Mouse (Mus musculus) layer of hippocampus, postnatal 14 days (tissue): ENCODE data around the gene Ppp2r5a. TPM values are rescaled to one million over a fixed set of nuclear protein-coding genes. Genes with fewer than 3 reads are reported as not detected.

Experiments
- DNase-seq, 2 experiments: peaks; one replicate each; pipeline ENCODE4 v3.0.0; 2021 to 2022; ENCODE audit warnings: low spot score in 2 of 2, mixed read lengths in 1 of 2
- total RNA-seq, 2 experiments: library from RNA; stranded (reverse); gene quantifications; 2 replicates each; pipeline ENCODE4 v1.2.3; 2021

The Ppp2r5a gene
- total RNA-seq, 2 experiments from 2014 or later: 67.1 to 73.0 TPM

- DNase-seq: no peak
Measured at GRCm38 (mm10) chr1:191328019-191328441, 75.0 kb downstream of the Ppp2r5a start.

DNA sequence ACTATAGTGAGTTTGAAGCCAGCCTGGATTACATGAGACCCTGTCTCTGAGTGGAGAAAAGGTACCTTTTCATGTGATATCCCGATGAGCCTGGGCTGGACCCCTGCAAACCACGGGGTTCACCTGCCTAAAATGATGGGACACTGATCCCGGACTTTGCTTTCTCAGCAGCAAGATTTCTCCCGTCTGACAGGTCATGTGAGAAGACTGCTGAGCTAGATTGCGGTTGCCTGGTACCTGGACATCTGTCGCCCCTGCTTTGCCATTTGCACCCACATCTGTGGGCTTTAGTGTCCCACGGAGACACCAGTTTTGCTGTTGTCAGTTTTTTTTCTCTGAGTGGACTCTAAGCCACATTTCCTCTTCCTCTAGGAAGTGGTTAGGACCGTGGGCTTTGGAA, 75.8 kb downstream of the Ppp2r5a start:
- DNase-seq: no peak

- no peak for DNase-seq
Measured at GRCm38 (mm10) chr1:191326233-191326882, 76.7 kb downstream of the Ppp2r5a start.

DNA sequence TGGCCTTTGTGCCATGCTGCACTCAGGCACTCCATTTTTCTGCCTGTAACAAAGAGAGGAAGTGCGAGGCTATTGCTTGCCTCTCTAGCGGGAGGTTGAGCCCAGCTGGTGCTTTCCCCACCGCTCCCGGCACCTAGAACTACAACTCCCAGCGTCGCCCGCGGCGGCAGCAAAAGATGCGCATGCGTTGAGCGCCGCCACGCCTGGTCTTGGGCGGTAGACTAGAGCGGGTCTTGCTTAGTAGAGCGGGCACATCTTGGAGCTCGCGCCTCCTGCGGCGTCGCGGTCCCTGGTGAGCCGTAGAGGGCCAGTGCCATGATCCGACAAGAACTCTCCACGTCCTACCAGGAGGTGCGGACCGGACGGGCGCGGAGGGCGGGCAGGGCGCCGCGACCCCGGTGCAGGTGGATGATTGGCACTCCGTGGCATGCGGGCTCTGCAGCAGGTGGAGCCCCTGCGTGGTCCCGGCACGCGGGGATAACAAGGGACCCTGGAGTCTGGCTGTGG, 77.3 kb downstream of the Ppp2r5a start, which contains the start of gene Tmem206:
TSS of gene Tmem206 (plus strand) at position 187 of the 507 bp plus-strand sequence.
- peak; percentile 94 to 96 for DNase-seq

DNA sequence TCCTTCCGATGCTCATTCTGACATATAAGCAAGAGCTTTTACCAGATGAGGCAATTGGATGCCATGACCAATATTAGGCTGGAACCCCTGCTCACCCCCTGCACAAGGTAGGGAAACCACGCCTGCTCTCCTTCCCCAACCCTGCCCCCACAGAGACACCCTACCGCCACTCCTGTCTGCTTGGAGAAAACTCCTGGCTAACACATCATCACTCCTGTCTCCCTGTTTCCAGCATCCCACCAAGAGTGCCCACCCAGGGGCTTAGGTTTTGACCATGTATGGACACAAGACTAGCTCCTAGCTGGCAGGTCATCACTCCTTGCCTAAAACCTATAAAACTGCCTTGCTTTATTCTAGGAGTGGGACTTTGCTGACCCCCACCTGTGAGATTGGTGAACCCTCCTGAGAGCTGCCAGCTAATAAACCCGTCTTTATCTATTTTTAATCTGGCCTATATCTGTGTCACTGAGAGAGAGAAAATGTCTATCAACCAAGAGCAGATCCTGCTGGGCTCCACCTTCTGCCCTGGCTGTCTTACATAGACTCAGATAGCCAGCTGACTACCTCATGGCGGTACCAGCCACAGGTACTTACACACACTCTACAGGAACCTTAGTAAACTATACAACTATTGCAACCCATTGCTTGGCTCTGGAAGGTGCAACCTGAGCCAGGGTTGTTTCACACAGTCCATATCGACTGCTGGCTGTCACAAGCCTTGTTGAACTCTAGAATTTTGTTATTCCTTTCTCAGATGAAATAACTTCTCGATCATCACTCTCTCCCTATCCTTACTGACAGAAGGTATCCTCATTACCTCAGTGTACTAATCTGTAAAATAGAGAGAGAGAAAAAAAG, 78.1 kb downstream of the Ppp2r5a start:
- no peak for DNase-seq

- no peak for DNase-seq
Measured at GRCm38 (mm10) chr1:191323381-191323780, 79.7 kb downstream of the Ppp2r5a start.

DNA sequence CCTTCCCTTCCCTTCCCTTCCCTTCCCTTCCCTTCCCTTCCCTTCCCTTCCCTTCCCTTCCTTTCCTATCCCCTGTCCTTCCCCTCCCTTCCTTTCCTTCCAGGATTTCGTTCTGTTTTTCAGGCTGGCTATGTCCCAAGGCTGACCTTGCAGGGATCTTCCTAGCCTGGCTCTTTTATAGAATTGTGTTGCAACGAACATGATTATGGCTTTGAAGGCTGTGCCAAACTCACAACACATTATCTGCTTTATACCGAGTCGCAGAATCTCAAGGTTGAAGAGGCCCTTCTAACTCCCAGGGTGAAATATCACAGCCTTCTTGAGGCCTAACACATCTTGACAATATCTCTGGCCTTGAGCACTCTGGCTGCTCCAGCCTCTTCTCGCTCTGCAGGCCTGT, 84.4 kb downstream of the Ppp2r5a start:
- DNase-seq: no peak

DNA sequence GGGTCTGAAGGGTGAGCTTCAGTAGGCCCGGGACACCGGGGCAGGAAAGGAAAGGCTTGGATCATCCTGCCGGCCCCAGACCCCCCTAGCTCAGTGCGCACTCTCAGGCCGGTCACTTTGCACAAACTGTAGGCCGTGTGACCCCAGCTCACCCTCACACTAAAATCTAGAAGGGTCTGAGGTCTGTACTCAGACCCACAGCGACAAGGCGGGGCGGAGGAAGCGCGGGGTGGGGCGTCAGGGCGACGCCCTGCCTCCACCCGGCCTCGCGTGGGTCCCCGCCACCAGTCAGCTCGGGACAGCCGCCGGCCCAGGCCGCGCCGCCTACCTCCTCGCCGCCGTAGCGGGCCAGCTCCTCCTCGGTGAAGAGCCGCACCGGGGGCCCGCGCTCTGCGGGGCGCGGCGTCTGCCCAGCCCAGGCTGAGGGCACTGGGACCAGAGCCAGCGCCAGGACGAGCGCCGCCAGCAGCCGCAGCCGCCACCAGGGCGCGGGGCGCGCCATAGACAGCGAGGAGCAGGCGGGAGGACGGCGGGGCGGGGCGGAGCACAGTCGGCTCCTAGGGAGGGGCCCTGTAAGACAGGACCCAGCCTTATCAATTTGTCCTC, 85.4 kb downstream of the Ppp2r5a start, which contains the start of gene Nenf:
TSS of gene Nenf (minus strand) at position 604 of the 606 bp plus-strand sequence.
- peak; percentile 57 to 74 for DNase-seq

GRCm38 (mm10) chr1:191316818-191317217, 86.3 kb downstream of the Ppp2r5a start:
- DNase-seq: no peak

DNA sequence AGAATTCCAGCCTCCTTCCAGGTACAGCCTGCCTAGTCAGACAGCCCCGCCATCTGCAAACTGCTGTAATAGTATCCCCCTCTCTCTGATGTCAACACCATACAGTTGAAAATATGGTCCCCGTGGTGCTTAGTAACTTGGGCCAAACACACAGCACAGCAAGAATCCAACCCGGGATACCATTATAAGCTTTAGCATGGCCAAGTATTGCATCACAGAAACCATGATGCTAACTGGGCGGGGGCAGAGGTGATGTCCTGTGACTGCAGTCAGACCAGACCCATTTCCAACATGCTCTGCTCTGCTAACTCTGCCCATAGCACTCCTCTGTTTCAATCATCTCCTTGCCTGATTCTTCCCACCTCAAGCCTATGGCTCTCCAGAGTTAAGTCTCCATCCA, 89.1 kb downstream of the Ppp2r5a start:
- no peak for DNase-seq

DNA sequence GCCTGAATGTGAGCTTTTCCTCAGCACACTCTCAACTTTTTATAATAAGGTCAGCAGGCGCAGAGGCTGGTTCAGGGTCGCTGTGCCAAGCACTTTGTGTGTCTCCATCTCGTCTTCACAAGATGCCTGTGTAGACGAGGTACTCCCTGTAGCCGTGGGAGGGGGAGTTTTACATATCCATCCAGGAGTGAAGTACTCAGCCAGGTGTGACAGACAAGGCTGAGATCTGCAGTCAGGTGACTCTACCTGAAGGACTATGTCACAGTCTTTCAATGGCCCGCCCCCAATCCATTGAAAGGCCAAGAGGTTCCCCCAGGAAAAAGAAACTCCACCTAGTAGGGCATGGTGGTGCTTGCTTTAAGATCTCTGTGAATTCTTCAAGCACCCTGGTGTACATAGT, 89.9 kb downstream of the Ppp2r5a start:
- no peak for DNase-seq

DNA sequence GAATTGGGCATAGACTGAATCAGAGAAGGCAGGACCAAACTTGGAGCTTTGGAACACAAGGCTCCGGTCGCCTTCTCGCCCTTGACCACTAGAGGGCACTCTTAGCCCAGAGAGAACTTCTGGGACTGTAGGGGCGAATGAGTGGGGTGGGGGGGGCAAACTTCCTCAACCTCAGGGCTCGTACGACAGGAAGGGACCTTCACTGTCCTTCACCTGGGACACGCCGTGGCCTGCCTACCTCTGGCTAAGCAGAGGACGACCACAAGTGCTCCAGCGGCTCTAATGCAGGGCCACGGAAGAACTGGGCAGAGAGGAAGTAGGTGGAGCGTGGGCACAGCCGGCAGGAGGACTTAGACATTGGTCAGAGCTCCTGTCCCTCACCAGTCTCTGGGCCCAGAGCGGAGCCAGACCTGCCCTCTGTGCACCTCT, 90.5 kb downstream of the Ppp2r5a start:
- DNase-seq: peak; percentile 79 to 80

- no peak for DNase-seq
Measured at GRCm38 (mm10) chr1:191311296-191311898, 91.7 kb downstream of the Ppp2r5a start.

GRCm38 (mm10) chr1:191307766-191308455, 95.2 kb downstream of the Ppp2r5a start:
- DNase-seq: no peak

DNA sequence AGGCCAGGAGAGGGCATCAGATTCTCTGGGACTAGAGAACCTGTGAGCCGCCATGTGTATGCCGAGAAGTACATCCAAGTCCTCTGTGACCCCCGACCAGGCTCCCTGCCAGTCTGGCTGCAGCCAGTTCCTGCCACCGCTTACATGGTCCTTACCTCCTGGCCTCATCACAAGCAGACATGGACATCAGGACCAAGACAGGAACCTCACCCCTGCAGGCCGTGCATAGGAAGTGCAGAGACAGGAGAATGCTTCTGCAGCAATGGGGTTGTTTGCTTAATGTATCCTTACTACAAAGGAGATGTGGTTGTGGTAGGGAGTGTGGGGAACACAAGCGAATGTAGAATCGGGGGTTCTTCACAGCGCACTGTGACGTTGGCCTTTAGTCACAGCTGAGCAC, 96.8 kb downstream of the Ppp2r5a start:
- DNase-seq: no peak

DNA sequence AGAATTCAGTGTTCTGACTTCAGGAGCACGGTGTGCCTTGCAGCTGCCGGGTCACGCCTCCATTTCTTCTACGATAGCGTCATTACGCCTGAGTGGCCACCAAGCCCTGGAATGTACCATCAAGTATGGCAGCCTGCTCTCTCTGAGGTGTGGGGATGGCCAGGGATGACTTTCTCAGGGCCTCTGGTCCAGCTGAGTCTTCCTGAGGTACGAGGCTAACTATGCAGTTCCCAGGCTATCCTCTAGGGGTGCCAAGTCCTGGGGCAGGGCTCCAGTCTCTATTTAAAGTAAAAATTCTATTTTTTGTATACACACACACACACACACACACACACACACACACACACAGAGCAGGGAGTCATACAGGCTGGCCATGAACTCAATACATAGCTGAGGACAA, 97.5 kb downstream of the Ppp2r5a start:
- no peak for DNase-seq

GRCm38 (mm10) chr1:191304216-191304615, 98.9 kb downstream of the Ppp2r5a start:
- no peak for DNase-seq

DNA sequence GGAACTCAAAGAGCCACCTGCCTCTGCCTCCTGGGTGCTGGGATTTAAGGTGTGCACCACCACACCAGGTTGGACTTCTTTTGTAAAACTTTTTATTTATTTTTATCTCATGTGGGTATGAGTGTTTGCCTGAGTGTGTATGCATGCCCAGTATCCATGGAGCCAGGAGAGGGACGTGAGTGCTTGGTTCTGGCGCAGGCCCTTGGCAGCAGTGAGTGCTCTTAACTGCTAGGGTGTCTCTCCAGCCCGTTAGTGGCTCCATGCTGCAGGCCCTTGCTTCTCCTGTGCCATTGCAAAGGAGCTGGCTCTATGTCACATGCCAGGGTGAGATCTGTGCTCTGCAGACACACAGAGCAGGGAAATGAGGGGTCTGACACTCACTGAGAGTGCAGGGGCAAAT, 99.3 kb downstream of the Ppp2r5a start:
- DNase-seq: no peak
